Mouse (Mus musculus): ENCODE results near the gene Gpc2.
A peak's percentile ranks its signal among the peaks of the same experiment; 100 is the strongest.

Gpc2 gene

DNA sequence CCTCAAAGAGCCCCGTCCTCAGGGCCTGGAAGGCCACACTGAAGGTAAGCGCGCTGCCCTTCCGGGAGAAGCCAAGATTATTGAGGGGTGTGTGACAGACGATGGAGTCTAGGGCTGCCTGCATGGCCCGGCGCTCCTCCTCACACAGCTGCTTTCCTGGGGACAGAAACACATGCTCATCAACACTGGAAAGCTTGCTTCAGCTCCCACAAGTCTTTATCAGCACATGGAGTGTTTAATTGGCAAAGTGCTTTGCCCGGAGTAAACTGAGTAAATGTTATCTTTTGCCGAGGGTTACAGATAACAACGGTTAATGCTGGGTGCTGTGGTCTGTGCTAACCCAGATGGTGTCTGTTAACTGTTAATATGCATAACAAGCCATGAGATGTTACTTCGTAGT is 19.0 kb downstream of the Gpc2 start:
- no peak for DNase-seq

DNA sequence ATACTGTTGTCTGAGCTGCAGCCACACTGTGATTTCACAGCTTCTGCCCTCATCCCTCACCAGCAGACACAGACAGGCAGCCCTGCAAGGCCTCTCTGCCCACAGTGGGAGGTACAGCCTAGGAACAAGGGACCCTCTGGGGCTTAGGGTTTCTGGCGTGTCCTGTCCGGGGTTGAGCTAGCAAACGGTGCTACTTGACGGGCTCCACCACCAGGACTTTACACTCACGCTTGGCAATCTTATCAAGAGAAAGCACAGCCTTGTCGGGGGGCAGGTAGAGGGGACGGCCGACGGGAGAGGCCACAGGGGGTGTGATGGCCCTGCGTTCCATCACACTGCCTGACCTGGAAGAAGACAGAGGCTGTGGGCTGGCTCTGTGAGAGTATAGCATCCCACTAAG is 19.8 kb downstream of the Gpc2 start:
- no peak for DNase-seq

DNA sequence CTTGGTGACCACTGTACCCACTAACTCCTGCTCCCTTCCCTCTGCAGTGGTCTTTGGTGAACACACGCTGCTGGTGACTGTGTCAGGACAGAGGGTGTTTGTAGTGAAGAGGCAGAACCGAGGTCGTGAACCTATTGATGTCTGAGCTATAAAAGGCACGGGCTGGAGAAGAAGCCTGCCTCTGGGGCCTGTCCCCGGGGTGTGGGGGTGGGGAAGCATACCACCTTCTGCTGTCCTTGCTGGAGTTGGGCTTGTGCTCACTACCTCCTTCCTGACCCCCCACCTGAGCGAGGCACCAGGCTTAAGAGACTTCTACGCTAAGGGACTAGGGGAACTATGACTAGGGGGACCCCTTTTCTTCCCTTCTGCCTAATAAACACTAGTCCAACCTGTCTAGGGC is 20.8 kb downstream of the Gpc2 start:
- DNase-seq: no peak

DNA sequence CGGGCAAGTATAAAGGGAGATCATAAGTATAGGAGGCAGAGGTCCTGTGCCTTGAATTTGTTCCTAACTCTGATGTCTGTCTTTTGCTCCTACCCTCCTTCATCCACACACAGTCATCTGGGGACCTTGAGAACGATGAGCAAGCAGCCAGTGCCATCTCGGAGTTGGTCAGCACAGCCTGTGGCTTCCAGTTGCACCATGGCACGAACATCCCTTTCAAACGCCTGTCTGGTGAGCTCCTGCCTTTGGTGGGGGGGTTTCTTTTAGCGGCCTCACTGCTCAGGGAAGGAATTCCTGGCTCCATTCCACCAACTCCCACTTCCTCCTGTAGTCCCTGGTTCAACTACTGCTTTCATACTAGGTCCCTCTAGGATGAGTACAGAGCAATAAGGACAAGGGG is 21.3 kb downstream of the Gpc2 start:
- no peak for DNase-seq

DNA sequence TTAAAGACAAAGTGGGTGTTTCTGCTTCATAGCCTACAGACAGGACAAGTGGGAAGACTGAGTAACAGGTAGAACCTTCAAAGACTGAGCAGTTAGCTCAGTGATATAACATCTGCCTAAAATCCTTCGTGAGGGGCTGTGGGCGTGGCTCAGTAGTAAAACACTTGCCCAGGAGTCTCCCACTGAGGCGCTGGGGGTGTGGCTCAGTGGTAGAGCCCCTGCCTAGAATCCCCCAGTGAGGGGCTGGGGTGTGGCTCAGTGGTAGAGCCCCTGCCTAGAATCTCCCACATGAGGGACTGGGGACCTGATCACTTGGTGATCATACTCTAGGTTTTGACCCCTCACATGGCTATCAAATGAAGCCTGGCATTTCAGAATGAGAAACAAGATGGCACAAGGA is 21.7 kb downstream of the Gpc2 start:
- DNase-seq: no peak

DNA sequence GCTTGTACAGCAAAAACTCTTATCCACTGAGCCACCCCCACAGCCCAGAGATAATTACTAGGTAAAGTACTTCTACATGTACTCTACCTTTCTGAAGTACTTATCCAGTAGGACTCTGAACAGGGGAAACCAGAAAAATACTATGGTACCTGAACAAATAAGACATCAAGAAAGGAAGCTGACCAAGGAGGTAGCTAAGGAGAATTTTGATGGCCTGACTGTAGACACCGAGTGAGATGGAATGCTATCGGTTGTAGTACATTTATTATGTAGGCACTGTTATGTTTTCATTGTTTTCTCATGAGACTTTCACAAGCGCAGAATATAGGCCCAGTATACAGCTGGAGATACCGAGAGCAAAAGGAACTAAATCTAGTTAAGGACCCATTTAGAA is 22.2 kb downstream of the Gpc2 start:
- DNase-seq: no peak

DNA sequence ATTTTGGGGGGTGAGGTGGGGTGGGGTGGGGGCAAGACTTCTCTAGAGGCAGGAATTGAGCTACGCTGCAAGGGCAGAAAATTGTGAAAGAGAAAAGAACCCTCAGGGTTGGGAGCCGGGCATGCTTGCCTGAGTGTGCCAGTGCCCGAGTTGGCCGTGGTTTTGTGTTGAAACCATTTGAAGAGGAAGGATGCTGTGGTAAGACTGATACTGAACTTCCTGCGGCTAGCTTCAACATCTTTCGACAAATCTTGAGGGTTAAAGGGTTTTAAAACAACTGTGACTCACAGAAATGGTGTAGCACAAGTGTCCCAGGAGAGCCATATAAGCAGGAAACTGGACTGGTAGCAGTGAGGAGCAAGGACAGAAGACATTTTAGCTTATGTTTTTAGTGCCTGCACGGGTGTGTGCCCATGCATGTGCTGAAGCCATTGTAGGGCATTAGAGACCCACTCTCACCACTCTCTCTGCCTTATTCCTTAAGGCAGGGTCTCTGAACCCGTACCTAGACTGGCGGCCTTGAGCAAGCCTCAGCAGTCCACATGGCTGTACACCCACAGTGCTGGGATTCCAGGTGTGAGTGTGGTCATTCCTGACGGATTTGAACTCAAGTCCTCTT is 22.7 kb downstream of the Gpc2 start:
- peak; percentile 32 for DNase-seq

DNA sequence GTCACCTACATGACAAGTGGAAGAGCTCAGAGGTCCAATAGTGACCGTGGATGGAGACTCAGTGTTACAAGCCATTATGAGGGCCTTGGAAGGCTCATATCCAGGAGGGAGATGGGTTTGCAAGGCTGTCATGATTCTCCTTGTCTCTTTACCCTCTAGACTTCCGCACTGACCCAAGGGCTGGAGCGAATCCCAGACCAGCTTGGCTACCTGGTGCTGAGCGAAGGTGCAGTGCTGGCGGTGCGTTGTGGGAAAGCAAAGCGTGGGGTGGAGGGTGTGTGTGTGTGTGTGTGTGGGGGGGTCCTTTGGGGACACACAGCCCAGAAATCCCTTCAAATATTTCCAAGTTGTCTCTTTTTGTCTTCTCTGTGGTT is 23.7 kb downstream of the Gpc2 start:
- DNase-seq: no peak

DNA sequence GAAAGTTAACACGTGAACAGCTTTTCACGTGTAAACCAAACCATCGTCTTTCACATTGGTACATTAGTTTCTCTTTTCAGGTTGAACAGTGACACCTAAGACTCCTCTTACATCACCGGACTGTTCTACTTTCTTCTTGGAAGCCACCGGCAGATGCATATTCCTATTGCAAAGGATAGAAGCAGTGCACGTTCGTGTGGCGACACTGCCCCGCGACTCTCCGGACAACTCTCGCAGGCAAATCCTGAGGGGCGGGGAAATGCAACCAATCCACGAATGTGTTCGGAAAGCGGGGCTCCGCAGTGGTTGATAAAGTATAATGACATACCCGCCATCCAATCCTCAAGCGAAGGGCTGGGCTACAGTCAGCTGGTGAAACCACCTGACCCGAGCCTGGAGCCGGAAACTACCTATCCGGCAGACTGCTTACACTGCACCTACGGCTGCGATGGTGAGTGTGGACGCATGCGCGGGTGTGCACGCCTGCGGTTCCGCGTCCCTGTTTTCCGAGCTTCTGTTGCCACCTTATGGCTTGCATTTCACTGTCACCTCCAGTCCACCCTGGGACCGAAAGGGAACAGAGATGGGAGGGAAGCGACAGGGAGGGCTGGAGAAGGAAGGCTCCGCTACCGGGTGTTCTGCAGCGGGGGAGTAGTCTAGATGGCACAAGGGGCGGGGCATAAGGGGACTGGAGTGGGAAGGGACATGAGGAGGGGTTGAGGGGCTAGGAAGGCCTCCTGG is 24.3 kb downstream of the Gpc2 start, which contains the start of gene Lamtor4:
Lamtor4 (plus strand) TSS at position 130 of the 741 bp plus-strand sequence.
- DNase-seq: peak; percentile 89

DNA sequence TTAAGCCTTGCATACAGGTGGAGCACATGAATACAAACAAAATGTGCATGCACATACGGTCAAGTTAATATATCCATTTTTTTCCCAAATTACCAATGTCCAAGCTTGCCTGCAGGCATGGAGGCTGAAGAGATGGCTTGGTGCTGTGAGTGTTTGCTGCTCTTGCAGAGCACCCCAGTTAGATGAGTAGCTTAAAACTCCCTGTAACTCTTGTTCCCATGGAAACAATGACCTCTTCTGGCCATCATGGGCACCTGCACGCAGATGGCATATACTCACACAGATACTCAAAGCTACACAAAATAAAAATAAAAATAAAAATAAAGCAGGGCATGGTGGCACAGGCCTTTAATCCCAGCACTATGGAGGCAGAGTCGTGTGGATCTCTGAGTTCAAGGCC is 26.7 kb downstream of the Gpc2 start:
- DNase-seq: no peak

DNA sequence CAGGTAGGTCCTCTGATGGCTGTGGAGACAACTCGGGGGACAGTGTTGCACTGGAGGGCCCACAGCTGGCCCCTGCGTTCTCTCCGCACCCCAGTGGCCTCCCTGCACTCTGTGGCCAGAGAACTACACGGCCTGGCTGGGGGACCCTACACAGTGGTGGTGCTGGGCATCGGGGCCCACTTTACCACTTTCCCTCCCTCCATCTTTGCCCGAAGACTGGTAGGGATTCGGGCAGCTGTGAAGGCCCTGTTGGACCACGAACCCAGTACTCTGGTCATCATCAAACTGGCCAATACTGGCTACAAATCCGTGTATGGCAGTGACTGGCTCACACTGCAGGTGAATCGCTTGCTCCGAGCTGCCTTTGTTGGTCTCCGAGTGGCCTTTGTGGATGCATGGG is 28.7 kb downstream of the Gpc2 start:
- DNase-seq: no peak

DNA sequence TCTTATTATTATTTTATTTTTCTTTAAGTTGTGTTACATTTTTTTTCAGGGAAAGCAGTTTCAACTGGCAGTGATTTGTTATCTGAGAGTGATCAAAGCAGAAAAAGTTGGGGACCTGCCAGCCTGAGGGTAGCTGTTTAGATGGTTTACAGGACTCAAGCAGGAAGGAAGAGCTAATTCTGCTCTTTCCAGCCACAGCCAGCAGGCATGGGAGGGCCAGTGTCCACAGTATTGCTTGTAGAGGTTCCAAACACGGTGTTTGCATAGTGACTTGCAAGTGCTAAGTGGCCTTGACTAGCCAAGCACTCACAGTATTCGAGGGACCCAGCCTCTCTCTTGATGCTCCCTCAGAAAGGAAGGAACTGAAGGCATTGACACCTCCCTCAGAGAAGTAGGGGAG is 38.3 kb downstream of the Gpc2 start:
- DNase-seq: no peak

DNA sequence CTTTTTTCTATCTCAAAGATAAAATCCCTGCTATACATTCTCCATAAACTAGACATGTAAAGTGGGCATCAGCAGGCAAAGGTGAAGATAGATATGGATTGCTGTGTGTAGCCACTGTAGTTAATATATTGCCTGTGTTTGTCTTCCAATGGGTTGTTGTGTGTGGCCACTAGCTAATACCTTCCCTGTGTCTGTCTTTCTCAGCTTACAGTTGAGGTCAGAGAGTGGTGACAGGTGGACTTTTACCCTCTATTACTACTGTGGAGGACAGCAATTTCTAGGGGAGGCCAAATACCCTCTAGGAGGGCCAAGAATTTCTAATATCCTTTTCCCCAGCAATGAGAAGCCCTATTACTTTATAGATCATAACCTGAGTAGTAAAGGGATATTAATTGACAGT is 45.6 kb downstream of the Gpc2 start:
- DNase-seq: no peak

DNA sequence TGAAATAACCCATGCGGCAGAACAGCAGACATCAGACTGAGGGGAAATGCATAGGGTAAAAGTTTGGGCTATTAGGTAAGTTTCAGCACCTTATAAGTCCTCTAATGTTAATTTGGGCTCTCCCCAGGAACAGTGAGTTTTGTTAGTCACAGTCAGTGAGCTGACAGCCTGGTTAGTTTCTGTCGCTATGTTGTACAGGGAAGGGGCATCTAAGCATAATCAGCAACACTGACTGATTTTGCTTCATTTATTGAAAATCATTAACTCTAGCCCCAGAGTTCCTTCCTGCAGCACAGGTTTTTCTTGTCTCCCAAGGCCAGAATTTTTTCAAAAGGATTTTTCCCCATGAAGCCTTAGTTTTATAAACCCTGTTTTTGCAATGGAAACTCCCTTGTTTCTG is 46.0 kb downstream of the Gpc2 start:
- DNase-seq: no peak

DNA sequence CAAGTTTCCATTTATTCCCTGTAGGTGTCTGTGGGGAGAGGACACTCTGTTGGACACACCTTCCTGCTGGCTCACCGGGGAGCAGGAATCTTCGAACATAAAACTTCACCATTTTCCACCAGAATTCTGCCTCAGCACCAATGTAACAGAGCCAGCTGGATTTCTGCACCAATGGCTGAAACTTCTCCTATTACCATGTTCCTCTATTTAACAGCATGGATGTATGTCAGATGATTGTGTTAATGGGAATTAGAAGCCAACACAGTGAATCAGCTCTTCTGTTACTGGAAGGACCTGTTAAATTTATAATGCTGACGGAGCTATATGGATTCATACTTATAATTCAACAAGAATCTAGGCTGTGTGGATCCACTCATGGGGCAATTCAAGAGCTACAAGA is 50.3 kb downstream of the Gpc2 start:
- DNase-seq: no peak

DNA sequence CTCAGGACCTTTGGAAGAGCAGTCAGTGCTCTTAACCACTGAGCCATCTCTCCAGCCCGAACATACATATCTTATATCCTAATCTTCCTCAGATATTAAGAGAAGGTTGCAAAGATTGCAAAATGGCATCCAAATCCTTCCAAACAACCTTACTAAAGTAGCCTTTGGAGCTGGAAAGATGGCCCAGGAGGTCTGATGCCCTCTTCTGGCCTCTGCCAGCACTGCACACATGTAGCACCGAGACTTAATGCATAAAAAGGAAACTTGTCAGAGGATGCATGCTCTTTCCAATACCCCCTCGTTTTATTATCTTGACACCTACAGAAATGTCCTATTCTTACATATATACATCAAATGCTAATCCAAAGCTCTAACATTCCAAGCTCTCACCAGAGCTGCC is 51.8 kb downstream of the Gpc2 start:
- peak; percentile 52 for DNase-seq

DNA sequence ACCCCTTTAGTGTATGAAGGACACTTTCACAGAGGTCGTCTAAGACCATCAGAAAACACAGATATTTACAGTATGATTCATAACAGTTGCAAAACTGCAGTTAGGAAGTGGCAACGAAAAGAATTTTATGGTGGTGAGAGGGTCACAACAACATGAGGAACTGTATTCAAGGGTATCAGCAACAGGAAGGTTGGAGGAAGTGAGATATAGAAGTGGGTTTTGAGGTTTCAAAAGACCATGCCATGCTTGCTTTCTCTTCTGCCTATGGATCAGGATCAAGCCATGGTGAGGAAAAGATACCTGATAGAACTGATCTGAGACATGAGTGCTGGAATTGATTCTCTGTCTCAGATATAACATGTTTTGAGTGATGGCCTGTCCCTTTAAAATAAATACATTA is 52.4 kb downstream of the Gpc2 start:
- no peak for DNase-seq

DNA sequence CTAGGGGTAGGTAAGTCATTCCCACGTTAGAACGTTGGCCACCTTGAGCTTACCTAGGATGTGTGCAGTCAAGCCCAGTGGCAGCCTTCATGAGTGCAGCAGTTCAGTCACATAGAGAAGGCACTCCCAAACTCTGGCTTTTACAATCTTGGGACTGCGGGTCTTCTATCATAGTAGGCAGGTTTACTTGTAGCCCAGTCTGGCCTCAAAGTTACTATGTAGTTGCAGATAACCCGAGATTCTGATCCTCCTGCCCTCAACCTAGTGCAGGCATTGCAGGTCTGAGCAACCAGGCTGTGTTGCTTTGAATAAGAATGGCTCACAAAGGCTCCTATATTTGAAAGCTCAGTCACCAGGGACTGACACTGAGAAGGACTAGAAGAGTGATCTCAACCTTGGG is 53.3 kb downstream of the Gpc2 start:
- DNase-seq: no peak

DNA sequence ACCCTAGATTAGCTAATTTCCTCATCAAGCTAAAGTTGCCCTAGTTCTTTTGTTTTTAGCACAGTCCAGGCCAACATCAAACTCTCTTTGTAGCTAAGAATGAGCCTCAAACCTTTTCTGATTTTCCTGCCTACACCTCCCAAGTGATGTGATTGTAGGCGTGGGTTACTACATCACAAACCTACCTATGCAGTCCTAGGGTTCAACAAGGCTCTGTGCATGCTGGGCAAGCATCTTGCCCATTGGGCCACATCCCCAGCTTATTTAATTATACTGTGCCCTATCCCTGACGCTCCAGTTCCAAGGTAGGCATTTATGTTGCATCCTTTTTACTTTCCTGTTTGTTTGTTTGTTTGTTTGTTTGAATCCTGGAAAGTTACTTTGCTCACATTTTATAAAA is 54.1 kb downstream of the Gpc2 start, which contains the start of gene Nxpe5:
Nxpe5 (plus strand) TSS at position 199 of the 400 bp plus-strand sequence.
- no peak for DNase-seq

All from thymus, postnatal 25 days (tissue).